Mouse (Mus musculus): ENCODE measurements around the gene Sgk2. TPM values are rescaled to one million over a fixed set of nuclear protein-coding genes. Genes with fewer than 3 reads are reported as not detected.
"Not testable (repeated sequence)": the region's sequence is repeated elsewhere in the genome, so short reads cannot be mapped to it uniquely, and the experiment has no call there.

Gene Sgk2
- total RNA-seq, 2 experiments from 2014 or later, result not detected

- intact Hi-C loops (cut with DNase I; ENCODE audit: low total_unique reads), result no loop called here
- DNase-seq, result peak; percentile 93
These were observed 67.3 kb downstream of the Sgk2 start, which contains the start of gene Mybl2 for GRCm38 (mm10) chr2:163054335-163054840. Mybl2 (plus strand) TSS chr2:163054687.

- intact Hi-C loops (cut with DNase I; ENCODE audit: low total_unique reads), result no loop called here
- no peak for DNase-seq
These were observed 67.9 kb downstream of the Sgk2 start for GRCm38 (mm10) chr2:163054891-163055494.

GRCm38 (mm10) chr2:163055715-163056114, 68.6 kb downstream of the Sgk2 start:
- intact Hi-C loops (cut with DNase I; ENCODE audit: low total_unique reads), result no loop called here

GRCm38 (mm10) chr2:163056584-163056983, 69.5 kb downstream of the Sgk2 start:
- no peak for DNase-seq
- intact Hi-C loops (cut with DNase I; ENCODE audit: low total_unique reads), result no loop called here

More at GRCm38 (mm10) chr2:163055715-163056114, 68.6 kb downstream of the Sgk2 start:
- DNase-seq, result no peak

GRCm38 (mm10) chr2:163058981-163059380, 71.9 kb downstream of the Sgk2 start:
- intact Hi-C loops (cut with DNase I; ENCODE audit: low total_unique reads), result not testable (repeated sequence)

GRCm38 (mm10) chr2:163060630-163061029, 73.5 kb downstream of the Sgk2 start:
- DNase-seq, result no peak
- intact Hi-C loops (cut with DNase I; ENCODE audit: low total_unique reads), result no loop called here

More at GRCm38 (mm10) chr2:163058981-163059380, 71.9 kb downstream of the Sgk2 start:
- not testable (repeated sequence) for DNase-seq

- intact Hi-C loops (cut with DNase I; ENCODE audit: low total_unique reads), result no loop called here
- DNase-seq, result no peak
These were observed 74.3 kb downstream of the Sgk2 start for GRCm38 (mm10) chr2:163061203-163062118.

- no peak for DNase-seq
- intact Hi-C loops (cut with DNase I; ENCODE audit: low total_unique reads), result no loop called here
These were observed 75.0 kb downstream of the Sgk2 start for GRCm38 (mm10) chr2:163062119-163062508.

Other genes starting within 250 kb of the Sgk2 start
- 10 to 100 TPM; 51.0 to 53.3 TPM for gene Srsf6, start 55.8 kb upstream of the Sgk2 start, total RNA-seq (2021)
- gene L3mbtl1, start 43.9 kb upstream of the Sgk2 start, total RNA-seq (2021), result not detected
- 10 to 100 TPM; 11.1 to 11.3 TPM for gene Ift52, start 30.0 kb downstream of the Sgk2 start, total RNA-seq (2021)
- 1 to 10 TPM; 1.3 to 2.5 TPM for gene Mybl2, start 67.4 kb downstream of the Sgk2 start, total RNA-seq (2021)
- gene Gtsf1l, start 100.5 kb downstream of the Sgk2 start, total RNA-seq (2021), result not detected
- under 1 TPM; 0.29 to 0.45 TPM for gene Tox2, start 215.8 kb downstream of the Sgk2 start, total RNA-seq (2021)